Mouse (Mus musculus) lung, postnatal 25 days (tissue): Measurements from ENCODE around the gene Grid1.
A peak's percentile ranks its signal among the peaks of the same experiment; 100 is the strongest.

ENCODE experiments used
- DNase-seq: peaks from one replicate; pipeline ENCODE4 v3.0.0; 2022; ENCODE audit warnings: low spot score

The Grid1 gene

GRCm38 (mm10) chr14:35198447-35198846, 378.5 kb downstream of the Grid1 start:
- DNase-seq, result no peak

- no peak for DNase-seq
Observed at GRCm38 (mm10) chr14:35198899-35199298, 379.0 kb downstream of the Grid1 start.

GRCm38 (mm10) chr14:35209444-35209843, 389.5 kb downstream of the Grid1 start:
- DNase-seq, result no peak

- no peak for DNase-seq
Observed at GRCm38 (mm10) chr14:35219021-35219420, 399.1 kb downstream of the Grid1 start.

- no peak for DNase-seq
Observed at GRCm38 (mm10) chr14:35222196-35222595, 402.3 kb downstream of the Grid1 start.

- DNase-seq, result no peak
Observed at GRCm38 (mm10) chr14:35227581-35227980, 407.7 kb downstream of the Grid1 start.

- DNase-seq, result no peak
Observed at GRCm38 (mm10) chr14:35231384-35231783, 411.5 kb downstream of the Grid1 start.

GRCm38 (mm10) chr14:35242882-35243281, 423.0 kb downstream of the Grid1 start:
- no peak for DNase-seq

- no peak for DNase-seq
Observed at GRCm38 (mm10) chr14:35244776-35245548, 425.1 kb downstream of the Grid1 start.

- DNase-seq, result no peak
Observed at GRCm38 (mm10) chr14:35250412-35250811, 430.5 kb downstream of the Grid1 start.

GRCm38 (mm10) chr14:35254477-35254876, 434.6 kb downstream of the Grid1 start:
- no peak for DNase-seq

GRCm38 (mm10) chr14:35270260-35270659, 450.4 kb downstream of the Grid1 start:
- no peak for DNase-seq

GRCm38 (mm10) chr14:35309201-35309600, 489.3 kb downstream of the Grid1 start:
- no peak for DNase-seq

GRCm38 (mm10) chr14:35313380-35314299, 493.7 kb downstream of the Grid1 start:
- DNase-seq, result no peak

GRCm38 (mm10) chr14:35326306-35326705, 506.4 kb downstream of the Grid1 start:
- DNase-seq, result no peak

GRCm38 (mm10) chr14:35336561-35336960, 516.7 kb downstream of the Grid1 start:
- DNase-seq, result no peak

- no peak for DNase-seq
Observed at GRCm38 (mm10) chr14:35356011-35356410, 536.1 kb downstream of the Grid1 start.

- DNase-seq, result no peak
Observed at GRCm38 (mm10) chr14:35356480-35357085, 536.7 kb downstream of the Grid1 start.

GRCm38 (mm10) chr14:35358136-35358821, 538.4 kb downstream of the Grid1 start:
- peak; percentile 22 for DNase-seq

- DNase-seq, result no peak
Observed at GRCm38 (mm10) chr14:35365177-35365944, 545.5 kb downstream of the Grid1 start.

- DNase-seq, result no peak
Observed at GRCm38 (mm10) chr14:35374374-35374773, 554.5 kb downstream of the Grid1 start.
